Mouse (Mus musculus) stomach, postnatal 0 days (tissue): ENCODE data around the gene Vamp3.

Experiments
- CTCF ChIP-seq: IDR thresholded peaks from 2 replicates; pipeline ENCODE4 v1.5.1; 2016; ENCODE audit warnings: antibody characterized with exemption, low read depth, mild to moderate bottlenecking, moderate library complexity
- EP300 ChIP-seq: optimal IDR thresholded peaks from 2 replicates; pipeline ENCODE3; 2016; ENCODE audit warnings: antibody characterized with exemption

DNA sequence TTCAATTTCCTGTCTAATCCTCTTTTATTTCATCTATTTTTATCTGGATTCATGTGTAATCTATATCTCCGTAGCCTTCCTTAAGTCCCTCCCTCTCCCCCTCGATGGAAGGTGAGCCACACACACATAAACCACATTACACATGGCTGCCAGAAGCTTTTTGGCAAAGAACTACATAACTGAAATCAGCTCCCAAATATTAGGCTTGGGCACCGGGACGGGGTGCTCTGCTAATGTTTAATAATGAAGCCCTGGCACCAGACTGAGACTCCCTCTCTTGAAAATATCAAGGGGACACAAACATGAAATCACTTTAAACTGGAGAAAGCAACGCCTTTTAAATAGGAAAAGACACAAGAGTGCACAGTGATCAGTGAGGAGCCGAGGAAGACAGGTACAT, 48.1 kb upstream of the Vamp3 start:
- TF ChIP-seq CTCF: no peak
- no peak for TF ChIP-seq EP300
